Mouse (Mus musculus) spleen, embryonic (tissue): Measurements from ENCODE around the gene Cebpb.

Source experiments
- CTCF ChIA-PET: fragments of 350-600 bp; sonication (Branson Sonifier 250); formaldehyde crosslinking; loops from one replicate; lab custom pipeline; 2022; lab: Charles Lee

The Cebpb gene

GRCm38 (mm10) chr2:167690219-167690961 lies 1.7 kb downstream of the Cebpb start:
- CTCF ChIA-PET: interaction anchor here (1.1 kb wide), 1 partner anchor 16 kb away, joined by 3 read pairs; no protein-coding TSS in a partner anchor

- CTCF ChIA-PET: no interaction called here
Measured at GRCm38 (mm10) chr2:167690962-167691311, 2.2 kb downstream of the Cebpb start.

- CTCF ChIA-PET: no interaction called here
Measured at GRCm38 (mm10) chr2:167691410-167691809, 2.7 kb downstream of the Cebpb start.

GRCm38 (mm10) chr2:167691871-167692661 lies 3.4 kb downstream of the Cebpb start:
- CTCF ChIA-PET: interaction anchor here (0.6 kb wide), 1 partner anchor 55 kb away, joined by 3 read pairs; no protein-coding TSS in a partner anchor

- CTCF ChIA-PET: interaction anchor here (0.6 kb wide), 1 partner anchor 56 kb away, joined by 3 read pairs; no protein-coding TSS in a partner anchor
Measured at GRCm38 (mm10) chr2:167692831-167693230, 4.1 kb downstream of the Cebpb start.

GRCm38 (mm10) chr2:167693540-167693939 lies 4.8 kb downstream of the Cebpb start:
- CTCF ChIA-PET: interaction anchor here (0.7 kb wide), 1 partner anchor 15 kb away, joined by 25 read pairs; no protein-coding TSS in a partner anchor

- CTCF ChIA-PET: interaction anchor here (0.7 kb wide), 1 partner anchor 39 kb away, joined by 10 read pairs; no protein-coding TSS in a partner anchor
Measured at GRCm38 (mm10) chr2:167694244-167694643, 5.5 kb downstream of the Cebpb start.

- CTCF ChIA-PET: interaction anchor here (0.5 kb wide), 1 partner anchor 183 kb away, joined by 5 read pairs; no protein-coding TSS in a partner anchor
Measured at GRCm38 (mm10) chr2:167694963-167695362, 6.2 kb downstream of the Cebpb start.

- CTCF ChIA-PET: interaction anchor here (0.5 kb wide), 1 partner anchor 183 kb away, joined by 5 read pairs; no protein-coding TSS in a partner anchor
Measured at GRCm38 (mm10) chr2:167695491-167695890, 6.8 kb downstream of the Cebpb start.

- CTCF ChIA-PET: interaction anchor here (0.6 kb wide), 1 partner anchor 833 kb away, joined by 3 read pairs; no protein-coding TSS in a partner anchor
Measured at GRCm38 (mm10) chr2:167696143-167696542, 7.4 kb downstream of the Cebpb start.

GRCm38 (mm10) chr2:167697902-167698301 lies 9.2 kb downstream of the Cebpb start:
- CTCF ChIA-PET: interaction anchor here (0.5 to 0.7 kb wide), 2 partner anchors 15 to 37 kb away, joined by 3 read pairs; no protein-coding TSS in a partner anchor

GRCm38 (mm10) chr2:167700018-167700417 lies 11.3 kb downstream of the Cebpb start:
- CTCF ChIA-PET: no interaction called here

- CTCF ChIA-PET: interaction anchor here (1.3 kb wide), 1 partner anchor 13 kb away, joined by 4 read pairs; no protein-coding TSS in a partner anchor
Measured at GRCm38 (mm10) chr2:167701472-167701871, 12.8 kb downstream of the Cebpb start.

GRCm38 (mm10) chr2:167702126-167702525 lies 13.4 kb downstream of the Cebpb start:
- CTCF ChIA-PET: interaction anchor here (1.3 kb wide), 1 partner anchor 12 kb away, joined by 4 read pairs; no protein-coding TSS in a partner anchor

GRCm38 (mm10) chr2:167704409-167704808 lies 15.7 kb downstream of the Cebpb start:
- CTCF ChIA-PET: no interaction called here

- CTCF ChIA-PET: interaction anchor here (1.4 kb wide), 1 partner anchor 17 kb away, joined by 3 read pairs; the partner anchor contains the start of gene Tmem189
Measured at GRCm38 (mm10) chr2:167706183-167706939, 17.6 kb downstream of the Cebpb start.

- CTCF ChIA-PET: interaction anchor here (0.6 kb wide), 1 partner anchor 15 kb away, joined by 25 read pairs; no protein-coding TSS in a partner anchor
Measured at GRCm38 (mm10) chr2:167708373-167708772, 19.7 kb downstream of the Cebpb start.

GRCm38 (mm10) chr2:167709969-167710368 lies 21.3 kb downstream of the Cebpb start:
- CTCF ChIA-PET: no interaction called here

GRCm38 (mm10) chr2:167710574-167710973 lies 21.9 kb downstream of the Cebpb start:
- CTCF ChIA-PET: no interaction called here
